Mouse (Mus musculus): ENCODE measurements around the gene Traf3. TPM values are rescaled to one million over a fixed set of nuclear protein-coding genes. Genes with fewer than 3 reads are reported as not detected.

The Traf3 gene
- total and polyA plus RNA-seq, 2 experiments from 2014 or later, result 13.7 to 40.8 TPM

DNA sequence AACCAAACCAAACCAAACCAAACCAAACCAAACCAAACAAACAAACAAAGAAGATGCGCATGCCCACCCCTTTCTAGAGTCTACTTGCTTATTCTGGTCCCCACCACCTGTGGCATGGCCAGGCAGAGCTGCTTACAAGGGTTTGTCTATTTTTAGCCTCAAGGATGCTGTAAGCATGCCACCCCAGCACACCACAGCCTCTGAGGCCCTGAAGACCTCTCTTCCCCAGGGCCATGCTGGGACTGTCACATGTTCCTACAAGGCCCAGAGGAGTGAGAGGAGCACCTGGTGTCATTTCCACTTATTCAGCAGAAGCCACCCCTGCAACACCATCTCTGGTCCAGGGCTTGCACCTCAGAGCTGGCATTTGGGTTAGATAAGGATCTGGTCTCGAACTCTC is 21.6 kb upstream of the Traf3 start:
- Histone ChIP-seq H3K36me3 (ENCODE audit: insufficient read depth, low read length) (no peaks in the 10 kb centered on the region), H3K4me1 (ENCODE audit: insufficient read depth, low read length) (peaks cover 20% of the 10 kb centered on the region), H3K9me3 (ENCODE audit: low read length) (no peaks in the 10 kb centered on the region), H3K9ac (replicated peaks; ENCODE audit: low read length) (no peak overlapping the region), H3K4me3 (ENCODE audit: low read length) (no peak overlapping the region), H3K27ac (0 out of 2 replicates have a peak overlapping the region, but pooled peaks have one; percentile 58), H3K4me2 (ENCODE audit: low read depth, low read length) (no peak overlapping the region), H3K27me3 (ENCODE audit: insufficient read depth, low read length) (no peaks in the 10 kb centered on the region)
- DNase-seq (ENCODE audit: low spot score), result no peak
- 92% methylated on average over 2 of the region's 2 CpGs for WGBS
- no peak for TF ChIP-seq CTCF (IDR thresholded peaks at IDR 0.05; ENCODE audit: low read depth)
- ATAC-seq, result no peak

DNA sequence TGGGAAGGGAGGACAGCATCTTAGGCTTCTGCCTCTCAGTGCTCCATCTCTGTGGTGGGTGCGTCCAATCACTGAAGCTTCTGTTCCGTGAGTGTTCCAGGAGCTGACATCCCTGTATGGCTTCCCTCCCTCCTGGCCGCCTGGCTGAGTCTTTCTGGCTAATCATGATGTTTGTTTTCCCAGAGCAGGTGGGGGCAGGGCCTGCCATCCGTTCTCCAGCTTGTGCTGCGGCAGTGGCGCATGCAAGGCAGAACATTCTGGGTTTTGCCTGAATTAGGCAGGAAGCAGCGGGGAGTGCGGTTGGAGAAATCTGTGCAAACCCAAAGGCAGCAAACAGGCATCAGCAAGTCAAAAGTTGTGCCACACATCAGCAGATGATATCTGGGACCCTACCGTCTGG is 20.9 kb upstream of the Traf3 start:
- DNase-seq (ENCODE audit: low spot score), result peak; percentile 71
- H3K36me3 ChIP-seq (ENCODE audit: insufficient read depth, low read length), result no peaks in the 10 kb centered on the region
- no peaks in the 10 kb centered on the region for H3K9me3 ChIP-seq (ENCODE audit: low read length)
- H3K9ac ChIP-seq (replicated peaks; ENCODE audit: low read length), result no peak overlapping the region
- 0 out of 2 replicates have a peak, but pooled peaks have one; percentile 24 for ATAC-seq
- H3K4me2 ChIP-seq (ENCODE audit: low read depth, low read length), result no peak overlapping the region
- H3K4me3 ChIP-seq (ENCODE audit: low read length), result no peak overlapping the region
- H3K27me3 ChIP-seq (ENCODE audit: insufficient read depth, low read length), result no peaks in the 10 kb centered on the region
- 33% methylated on average over 9 of the region's 9 CpGs for WGBS
- peaks cover 20% of the 10 kb centered on the region for H3K4me1 ChIP-seq (ENCODE audit: insufficient read depth, low read length)
- TF ChIP-seq CTCF (IDR thresholded peaks at IDR 0.05; ENCODE audit: low read depth), result no peak
- H3K27ac ChIP-seq, result peak overlapping the region; percentile 58

DNA sequence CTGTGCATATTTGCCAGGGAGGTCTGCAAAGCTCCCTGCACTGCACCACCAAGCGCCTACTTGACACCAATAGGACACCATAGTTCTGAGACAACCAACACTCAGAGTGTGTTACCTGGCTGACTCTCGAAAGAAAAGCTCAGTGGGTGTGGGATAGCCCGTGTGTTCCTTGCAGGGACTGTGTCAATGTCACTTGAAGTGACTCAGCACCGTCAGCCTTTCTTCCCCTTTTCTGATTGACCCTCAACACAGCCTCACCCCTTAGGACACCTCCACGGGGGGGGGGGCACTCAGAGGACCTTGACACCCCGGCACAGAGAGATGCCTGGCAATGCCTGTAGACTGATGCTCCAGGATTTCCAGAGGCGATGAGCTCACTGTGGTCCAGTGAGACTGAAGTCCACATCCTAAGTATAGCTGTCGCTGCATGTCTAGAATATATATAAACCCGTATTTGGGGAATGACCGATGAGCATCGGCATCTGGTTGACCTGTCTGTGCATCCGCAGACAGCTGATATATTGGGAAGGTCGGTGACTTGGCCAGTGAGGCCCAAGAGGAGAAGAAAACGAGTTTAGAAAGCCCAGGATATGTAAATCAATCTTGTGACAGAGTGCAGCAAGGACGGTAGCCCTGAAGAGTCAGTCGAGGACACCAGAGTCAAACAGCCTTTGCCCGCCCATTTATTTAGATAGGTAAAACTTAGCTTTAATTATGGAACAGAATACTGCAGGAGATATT is 16.5 kb upstream of the Traf3 start:
- 65% methylated on average over 17 of the region's 17 CpGs for WGBS
- no peak overlapping the region for H3K4me2 ChIP-seq (ENCODE audit: low read depth, low read length)
- H3K27me3 ChIP-seq (ENCODE audit: insufficient read depth, low read length), result no peaks in the 10 kb centered on the region
- no peak for TF ChIP-seq CTCF (IDR thresholded peaks at IDR 0.05; ENCODE audit: low read depth)
- no peaks in the 10 kb centered on the region for H3K36me3 ChIP-seq (ENCODE audit: insufficient read depth, low read length)
- H3K9me3 ChIP-seq (ENCODE audit: low read length), result no peaks in the 10 kb centered on the region
- no peak for DNase-seq (ENCODE audit: low spot score)
- H3K9ac ChIP-seq (replicated peaks; ENCODE audit: low read length), result no peak overlapping the region
- ATAC-seq, result no peak
- H3K27ac ChIP-seq, result no peak overlapping the region
- H3K4me3 ChIP-seq (ENCODE audit: low read length), result no peak overlapping the region
- peaks cover 11% of the 10 kb centered on the region for H3K4me1 ChIP-seq (ENCODE audit: insufficient read depth, low read length)

DNA sequence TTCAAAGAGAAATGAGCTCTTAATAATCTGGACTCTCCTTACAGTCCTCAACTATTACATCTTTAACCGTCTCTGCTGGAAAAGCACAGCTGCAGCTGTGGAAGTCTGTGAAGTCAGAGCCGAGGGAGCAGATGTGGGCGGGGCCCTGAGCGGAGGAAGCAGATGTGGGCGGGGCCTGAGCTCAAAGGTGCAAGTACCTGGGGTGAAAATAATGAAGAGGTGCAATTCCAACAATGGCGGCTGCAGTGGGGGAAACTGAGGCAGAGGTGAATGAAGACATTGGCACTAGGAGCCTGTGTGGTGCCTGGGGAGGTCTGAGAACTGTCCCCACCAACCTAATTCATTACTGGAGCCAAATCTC is 16.0 kb upstream of the Traf3 start:
- TF ChIP-seq CTCF (IDR thresholded peaks at IDR 0.05; ENCODE audit: low read depth), result no peak
- WGBS, result 10% methylated on average over 6 of the region's 6 CpGs
- no peaks in the 10 kb centered on the region for H3K27me3 ChIP-seq (ENCODE audit: insufficient read depth, low read length)

DNA sequence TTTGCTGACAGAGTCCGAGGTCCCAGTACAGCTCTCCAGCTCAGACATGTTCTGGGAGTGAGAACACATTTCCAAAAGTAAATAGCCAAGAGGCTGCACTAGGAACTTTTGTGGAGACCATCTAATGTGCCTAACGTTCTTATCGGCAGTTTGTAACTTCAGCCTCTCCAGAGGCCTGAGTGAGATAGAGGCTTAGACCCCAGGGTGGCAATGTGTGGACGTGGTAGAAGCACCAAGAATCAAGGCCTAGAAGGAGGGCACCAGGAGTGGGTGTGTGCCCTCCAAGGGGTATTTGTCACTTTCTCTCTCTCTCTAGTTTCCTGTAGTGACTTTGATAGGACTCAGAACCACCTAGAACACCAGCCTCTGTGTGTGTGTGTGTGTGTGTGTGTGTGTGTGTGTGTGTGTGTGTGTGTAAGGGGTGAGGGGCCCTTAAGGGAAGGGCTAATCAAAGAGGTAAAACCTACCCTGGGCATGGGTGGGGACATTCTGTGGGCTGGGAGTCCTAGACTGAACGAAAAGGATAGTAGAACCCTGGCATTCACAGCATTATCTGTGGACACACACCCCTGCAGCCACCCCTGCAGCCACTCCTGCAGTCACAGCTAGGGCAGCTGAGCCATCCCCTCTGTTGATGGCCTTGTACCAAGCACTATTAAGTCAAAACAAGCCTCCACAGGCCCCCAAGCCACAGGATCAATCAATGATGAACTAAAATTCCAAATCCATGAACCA is 14.6 kb upstream of the Traf3 start:
- H3K9ac ChIP-seq (replicated peaks; ENCODE audit: low read length), result no peak overlapping the region
- WGBS, result 93% methylated on average over 5 of the region's 5 CpGs

More for the DNA sequence above, 16.0 kb upstream of the Traf3 start:
- H3K4me1 ChIP-seq (ENCODE audit: insufficient read depth, low read length), result peaks cover 7% of the 10 kb centered on the region
- H3K27ac ChIP-seq, result no peak overlapping the region
- no peak overlapping the region for H3K9ac ChIP-seq (replicated peaks; ENCODE audit: low read length)
- H3K36me3 ChIP-seq (ENCODE audit: insufficient read depth, low read length), result no peaks in the 10 kb centered on the region
- H3K4me3 ChIP-seq (ENCODE audit: low read length), result no peak overlapping the region
- DNase-seq (ENCODE audit: low spot score) (no peak), ATAC-seq (no peak)
- H3K9me3 ChIP-seq (ENCODE audit: low read length), result no peaks in the 10 kb centered on the region
- H3K4me2 ChIP-seq (ENCODE audit: low read depth, low read length), result no peak overlapping the region

DNA sequence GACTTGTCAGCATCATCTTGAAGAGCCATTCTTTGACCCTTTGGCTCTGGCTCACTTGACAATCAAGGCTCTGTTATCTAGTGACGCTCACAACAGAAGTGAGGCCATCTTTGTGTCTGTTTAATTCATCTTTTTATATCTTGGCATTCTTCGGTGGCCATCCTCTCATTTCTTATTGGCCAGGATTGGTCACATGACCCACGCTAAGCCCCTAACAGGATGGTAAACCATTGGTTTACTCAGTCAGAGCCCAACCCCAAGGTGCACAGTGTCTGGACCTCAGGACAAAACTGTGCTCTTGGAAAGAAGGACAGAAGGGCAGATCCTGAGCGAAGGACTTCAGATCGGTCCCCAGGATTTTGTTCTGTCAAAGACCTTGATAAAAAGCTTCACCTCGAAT is 13.6 kb upstream of the Traf3 start:
- no peak for ATAC-seq
- no peak for TF ChIP-seq CTCF (IDR thresholded peaks at IDR 0.05; ENCODE audit: low read depth)

More for the DNA sequence above, 14.6 kb upstream of the Traf3 start:
- Histone ChIP-seq H3K4me2 (ENCODE audit: low read depth, low read length) (no peak overlapping the region), H3K4me3 (ENCODE audit: low read length) (no peak overlapping the region), H3K36me3 (ENCODE audit: insufficient read depth, low read length) (no peaks in the 10 kb centered on the region), H3K9me3 (ENCODE audit: low read length) (no peaks in the 10 kb centered on the region), H3K27ac (no peak overlapping the region), H3K27me3 (ENCODE audit: insufficient read depth, low read length) (no peaks in the 10 kb centered on the region), H3K4me1 (ENCODE audit: insufficient read depth, low read length) (no peaks in the 10 kb centered on the region; the same call in 1 of the 2 replicates)
- no peak for TF ChIP-seq CTCF (IDR thresholded peaks at IDR 0.05; ENCODE audit: low read depth)
- DNase-seq (ENCODE audit: low spot score) (no peak), ATAC-seq (no peak)

More for the DNA sequence above, 13.6 kb upstream of the Traf3 start:
- Histone ChIP-seq H3K4me1 (ENCODE audit: insufficient read depth, low read length) (no peaks in the 10 kb centered on the region; the same call in 1 of the 2 replicates), H3K27ac (peak overlapping the region; percentile 48; the same call in 1 of the 2 replicates), H3K4me2 (ENCODE audit: low read depth, low read length) (no peak overlapping the region), H3K4me3 (ENCODE audit: low read length) (no peak overlapping the region), H3K9me3 (ENCODE audit: low read length) (no peaks in the 10 kb centered on the region), H3K36me3 (ENCODE audit: insufficient read depth, low read length) (no peaks in the 10 kb centered on the region), H3K9ac (replicated peaks; ENCODE audit: low read length) (no peak overlapping the region), H3K27me3 (ENCODE audit: insufficient read depth, low read length) (no peaks in the 10 kb centered on the region)
- DNase-seq (ENCODE audit: low spot score), result no peak
- WGBS, result 84% methylated on average over 6 of the region's 6 CpGs
